Mouse (Mus musculus) c-Kit-negative CD71-positive TER-119-positive erythroid progenitor cells, embryonic 14.5 days (primary cell): ENCODE measurements around the gene Fam78a.

Experiments
- DNase-seq: peaks from one replicate; pipeline ENCODE4 v3.0.0-alpha.2; 2013; ENCODE audit warnings: low read depth, low spot score

The Fam78a gene

GRCm38 (mm10) chr2:32102944-32103343, 18.3 kb upstream of the Fam78a start:
- no peak for DNase-seq

- DNase-seq, result no peak
Measured at GRCm38 (mm10) chr2:32096122-32096420, 11.4 kb upstream of the Fam78a start.

GRCm38 (mm10) chr2:32095351-32096121, 10.9 kb upstream of the Fam78a start, which contains the start of gene Plpp7:
TSS of gene Plpp7 (plus strand) at chr2:32095528.
- no peak for DNase-seq

GRCm38 (mm10) chr2:32094001-32094707, 9.5 kb upstream of the Fam78a start:
- DNase-seq, result no peak

- DNase-seq, result no peak
Measured at GRCm38 (mm10) chr2:32091956-32092355, 7.3 kb upstream of the Fam78a start.

GRCm38 (mm10) chr2:32090145-32090544, 5.5 kb upstream of the Fam78a start:
- no peak for DNase-seq

- DNase-seq, result no peak
Measured at GRCm38 (mm10) chr2:32089606-32090005, 4.9 kb upstream of the Fam78a start.

- no peak for DNase-seq
Measured at GRCm38 (mm10) chr2:32088372-32088981, 3.8 kb upstream of the Fam78a start.

GRCm38 (mm10) chr2:32087606-32088005, 2.9 kb upstream of the Fam78a start:
- no peak for DNase-seq

GRCm38 (mm10) chr2:32085231-32085630, 574 bp upstream of the Fam78a start:
- DNase-seq, result peak; percentile 75

GRCm38 (mm10) chr2:32084872-32085199, 179 bp upstream of the Fam78a start:
- no peak for DNase-seq

- DNase-seq, result peak; percentile 57
Measured at GRCm38 (mm10) chr2:32083159-32084011, 1.3 kb downstream of the Fam78a start.

GRCm38 (mm10) chr2:32082229-32082628, 2.4 kb downstream of the Fam78a start:
- no peak for DNase-seq

- DNase-seq, result no peak
Measured at GRCm38 (mm10) chr2:32081296-32081929, 3.2 kb downstream of the Fam78a start.

- DNase-seq, result no peak
Measured at GRCm38 (mm10) chr2:32080681-32081080, 4.0 kb downstream of the Fam78a start.

GRCm38 (mm10) chr2:32079191-32079725, 5.4 kb downstream of the Fam78a start:
- DNase-seq, result no peak

- DNase-seq, result no peak
Measured at GRCm38 (mm10) chr2:32078522-32078921, 6.1 kb downstream of the Fam78a start.

GRCm38 (mm10) chr2:32077744-32078143, 6.9 kb downstream of the Fam78a start:
- no peak for DNase-seq

GRCm38 (mm10) chr2:32075368-32075767, 9.3 kb downstream of the Fam78a start:
- no peak for DNase-seq

GRCm38 (mm10) chr2:32074404-32074803, 10.3 kb downstream of the Fam78a start:
- DNase-seq, result no peak

GRCm38 (mm10) chr2:32070747-32071146, 13.9 kb downstream of the Fam78a start:
- DNase-seq, result no peak
